Mouse (Mus musculus): Measurements from ENCODE around the gene Aanat.

- TF ChIP-seq EP300 (IDR thresholded peaks at IDR 0.05; ENCODE audit: low read depth in 1 of 2, low read length in 2 of 2) (no peak), ETS1 (IDR thresholded peaks at IDR 0.05; ENCODE audit: low read depth, low read length) (no peak), POLR2A (IDR thresholded peaks at IDR 0.05; ENCODE audit: control insufficient read depth in 1 of 2, insufficient read depth in 1 of 2, low read depth in 1 of 2, low read length in 2 of 2, poor library complexity in 1 of 2) (no peak)
Measured at GRCm38 (mm10) chr11:116548780-116549179, 37.5 kb upstream of the Aanat start.
